Mouse (Mus musculus): ENCODE data around the gene Faap24. TPM values are rescaled to one million over a fixed set of nuclear protein-coding genes. Genes with fewer than 3 reads are reported as not detected.

Faap24 gene
- polyA plus RNA-seq, 1 experiment, result 14.0 TPM

DNA sequence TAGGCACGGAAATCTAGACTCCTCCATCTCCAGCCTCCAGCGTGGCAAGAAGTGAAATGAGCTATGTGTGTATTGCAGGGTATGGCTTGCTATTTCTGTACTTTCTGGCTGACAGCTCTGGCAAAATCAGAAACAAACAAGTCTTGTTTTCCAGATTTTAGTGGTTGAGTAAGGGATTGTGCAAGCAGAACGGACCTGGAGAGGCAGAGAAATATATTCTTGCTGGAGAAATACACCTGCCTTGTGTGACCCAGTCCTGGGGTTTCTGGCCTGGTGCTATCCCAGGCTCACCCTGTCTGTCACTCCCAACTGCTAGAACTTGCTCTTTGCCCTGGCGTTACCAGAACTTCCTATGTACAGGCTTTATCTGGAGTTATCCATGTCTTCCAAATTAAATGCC lies 54.1 kb downstream of the Faap24 start:
- Histone ChIP-seq H3K79me2 (ENCODE audit: control insufficient read depth, insufficient read depth) (no peaks in the 10 kb centered on the region), H3K79me3 (ENCODE audit: low read depth) (no peaks in the 10 kb centered on the region), H3K4me3 (ENCODE audit: insufficient read depth, poor library complexity, severe bottlenecking) (no peak overlapping the region), H3ac (ENCODE audit: control insufficient read depth, insufficient read length, low read depth) (no peak overlapping the region), H3K27me3 (ENCODE audit: control insufficient read depth, insufficient read depth, insufficient read length) (no peaks in the 10 kb centered on the region), H3K36me3 (ENCODE audit: control insufficient read depth, insufficient read depth) (no peaks in the 10 kb centered on the region)
- no peak for TF ChIP-seq MAX (IDR thresholded peaks at IDR 0.05)
- no peak for TF ChIP-seq FOSL1 (IDR thresholded peaks at IDR 0.05; ENCODE audit: insufficient read depth, low read length, poor library complexity, severe bottlenecking)
- no peak for TF ChIP-seq MYOG (IDR thresholded peaks at IDR 0.05; ENCODE audit: control insufficient read depth, extremely low read depth, insufficient read length)
- TF ChIP-seq USF1 (IDR thresholded peaks at IDR 0.05; ENCODE audit: low read depth), result no peak
- TF ChIP-seq CTCF (IDR thresholded peaks at IDR 0.05; ENCODE audit: control insufficient read depth, insufficient read depth, insufficient read length), result no peak
- TF ChIP-seq CEBPB (IDR thresholded peaks at IDR 0.05; ENCODE audit: low read depth), result no peak
- TF ChIP-seq MYOD1 (IDR thresholded peaks at IDR 0.05; ENCODE audit: control insufficient read depth, insufficient read length, low read depth), result no peak

Other genes with a start within 250 kb of the Faap24 start
- not detected for gene Slc7a10, start 210.5 kb downstream of the Faap24 start, polyA plus RNA-seq (2012; fragmentation: generic; extraction: Trizol)
- gene Lrp3, start 181.3 kb downstream of the Faap24 start, polyA plus RNA-seq (2012; fragmentation: generic; extraction: Trizol), result 0.06 TPM
- gene Gpatch1, start 78.4 kb downstream of the Faap24 start, polyA plus RNA-seq (2012; fragmentation: generic; extraction: Trizol), result 6.0 TPM
- gene Rhpn2, start 62.7 kb downstream of the Faap24 start, polyA plus RNA-seq (2012; fragmentation: generic; extraction: Trizol), result 2.2 TPM
- gene Cep89, start 199 bp upstream of the Faap24 start, polyA plus RNA-seq (2012; fragmentation: generic; extraction: Trizol), result 20.5 TPM
- gene Slc7a9, start 52.0 kb upstream of the Faap24 start, polyA plus RNA-seq (2012; fragmentation: generic; extraction: Trizol), result not detected
- not detected for gene Tdrd12, start 140.9 kb upstream of the Faap24 start, polyA plus RNA-seq (2012; fragmentation: generic; extraction: Trizol)
- 33.9 TPM for gene Nudt19, start 159.5 kb upstream of the Faap24 start, polyA plus RNA-seq (2012; fragmentation: generic; extraction: Trizol)
- gene Rgs9bp, start 188.7 kb upstream of the Faap24 start, polyA plus RNA-seq (2012; fragmentation: generic; extraction: Trizol), result 0.02 TPM
- 19.5 TPM for gene Ankrd27, start 189.4 kb upstream of the Faap24 start, polyA plus RNA-seq (2012; fragmentation: generic; extraction: Trizol)

Data from C2C12 (cell line).